Mouse (Mus musculus): ENCODE results near the gene Timm22.
A peak's percentile ranks its signal among the peaks of the same experiment; 100 is the strongest.

The Timm22 gene

GRCm38 (mm10) chr11:76388711-76389110 is 18.0 kb upstream of the Timm22 start:
- no peak for DNase-seq (ENCODE audit: low read depth, low spot score)

- no peak for DNase-seq (ENCODE audit: low read depth, low spot score)
Observed at GRCm38 (mm10) chr11:76392532-76392931, 14.2 kb upstream of the Timm22 start.

- DNase-seq (ENCODE audit: low read depth, low spot score), result no peak
Observed at GRCm38 (mm10) chr11:76392996-76393395, 13.8 kb upstream of the Timm22 start.

- DNase-seq (ENCODE audit: low read depth, low spot score), result no peak
Observed at GRCm38 (mm10) chr11:76397650-76398311, 9.0 kb upstream of the Timm22 start.

- DNase-seq (ENCODE audit: low read depth, low spot score), result no peak
Observed at GRCm38 (mm10) chr11:76398312-76398797, 8.4 kb upstream of the Timm22 start.

GRCm38 (mm10) chr11:76398798-76399586 is 7.8 kb upstream of the Timm22 start, which contains the start of gene Nxn:
Gene Nxn (minus strand): TSS chr11:76399140.
- DNase-seq (ENCODE audit: low read depth, low spot score), result peak; percentile 75

GRCm38 (mm10) chr11:76399587-76400330 is 7.0 kb upstream of the Timm22 start:
- DNase-seq (ENCODE audit: low read depth, low spot score), result peak; percentile 51

GRCm38 (mm10) chr11:76401398-76401797 is 5.4 kb upstream of the Timm22 start:
- no peak for DNase-seq (ENCODE audit: low read depth, low spot score)

- no peak for DNase-seq (ENCODE audit: low read depth, low spot score)
Observed at GRCm38 (mm10) chr11:76405113-76405512, 1.6 kb upstream of the Timm22 start.

GRCm38 (mm10) chr11:76405626-76406264 is 1.0 kb upstream of the Timm22 start:
- DNase-seq (ENCODE audit: low read depth, low spot score), result no peak

GRCm38 (mm10) chr11:76410826-76411225 is 4.1 kb downstream of the Timm22 start:
- no peak for DNase-seq (ENCODE audit: low read depth, low spot score)

GRCm38 (mm10) chr11:76413202-76413601 is 6.5 kb downstream of the Timm22 start:
- DNase-seq (ENCODE audit: low read depth, low spot score), result no peak

GRCm38 (mm10) chr11:76415001-76415400 is 8.2 kb downstream of the Timm22 start:
- no peak for DNase-seq (ENCODE audit: low read depth, low spot score)

GRCm38 (mm10) chr11:76415985-76416384 is 9.2 kb downstream of the Timm22 start:
- no peak for DNase-seq (ENCODE audit: low read depth, low spot score)

GRCm38 (mm10) chr11:76418423-76418822 is 11.7 kb downstream of the Timm22 start:
- no peak for DNase-seq (ENCODE audit: low read depth, low spot score)

GRCm38 (mm10) chr11:76419179-76419578 is 12.4 kb downstream of the Timm22 start:
- no peak for DNase-seq (ENCODE audit: low read depth, low spot score)

GRCm38 (mm10) chr11:76420896-76421295 is 14.1 kb downstream of the Timm22 start:
- DNase-seq (ENCODE audit: low read depth, low spot score), result no peak

- DNase-seq (ENCODE audit: low read depth, low spot score), result no peak
Observed at GRCm38 (mm10) chr11:76425749-76426148, 19.0 kb downstream of the Timm22 start.

- DNase-seq (ENCODE audit: low read depth, low spot score), result no peak
Observed at GRCm38 (mm10) chr11:76427781-76428180, 21.0 kb downstream of the Timm22 start.

GRCm38 (mm10) chr11:76429046-76429445 is 22.3 kb downstream of the Timm22 start:
- no peak for DNase-seq (ENCODE audit: low read depth, low spot score)

- no peak for DNase-seq (ENCODE audit: low read depth, low spot score)
Observed at GRCm38 (mm10) chr11:76429556-76429955, 22.8 kb downstream of the Timm22 start.
